Mouse (Mus musculus) midbrain, postnatal 0 days (tissue): Measurements from ENCODE around the gene Slc26a10. TPM values are rescaled to one million over a fixed set of nuclear protein-coding genes. Genes with fewer than 3 reads are reported as not detected.
A peak's percentile ranks its signal among the peaks of the same experiment; 100 is the strongest.

ENCODE experiments used
- ATAC-seq: fragments of 200-750 bp; cut with Nextera tagmentation; 2 replicates; pipeline ENCODE4 v1.8.0; 2017; ENCODE audit warnings: moderate number of reproducible peaks, mild to moderate bottlenecking, moderate TSS enrichment, moderate library complexity; ENCODE audit not compliant: low FRiP score
- DNase-seq: peaks from one replicate; pipeline ENCODE4 v3.0.0-alpha.2; 2015; ENCODE audit warnings: low spot score
- H3K27ac ChIP-seq: fragments of 300-500 bp; sonication (generic); 2 replicates; pipeline ENCODE4 v1.5.1; 2014; ENCODE audit warnings: low read depth, mild to moderate bottlenecking, low read length, mixed read lengths
- H3K27me3 ChIP-seq: fragments of 300-500 bp; sonication (generic); 2 replicates; pipeline ENCODE4 v1.6.1; 2014; ENCODE audit warnings: low read length, control low read depth, mixed read lengths; ENCODE audit not compliant: insufficient read depth
- H3K36me3 ChIP-seq: fragments of 300-500 bp; sonication (generic); 2 replicates; pipeline ENCODE4 v1.6.1; 2014; ENCODE audit warnings: low read length, control low read depth, mixed read lengths; ENCODE audit not compliant: insufficient read depth
- H3K4me1 ChIP-seq: fragments of 300-500 bp; sonication (generic); 2 replicates; pipeline ENCODE4 v1.6.1; 2014; ENCODE audit warnings: mild to moderate bottlenecking, control low read depth, antibody characterized with exemption, low read length, mixed read lengths; ENCODE audit not compliant: insufficient read depth
- H3K4me2 ChIP-seq: fragments of 300-500 bp; sonication (generic); 2 replicates; pipeline ENCODE4 v1.6.1; 2014; ENCODE audit warnings: low read depth, mild to moderate bottlenecking, low read length, mixed read lengths; ENCODE audit not compliant: poor library complexity, severe bottlenecking
- H3K4me3 ChIP-seq: fragments of 300-500 bp; sonication (generic); 2 replicates; pipeline ENCODE4 v1.5.1; 2014; ENCODE audit warnings: low read depth, mild to moderate bottlenecking, low read length, moderate library complexity
- H3K9ac ChIP-seq: fragments of 300-500 bp; sonication (generic); replicated peaks from 2 replicates; pipeline ENCODE4 v1.6.1; 2014; ENCODE audit warnings: mild to moderate bottlenecking, low read length, moderate library complexity, mixed read lengths; ENCODE audit not compliant: poor library complexity, severe bottlenecking
- H3K9me3 ChIP-seq: fragments of 300-500 bp; sonication (generic); 2 replicates; pipeline ENCODE4 v1.6.1; 2016; ENCODE audit warnings: low read length, control low read depth
- CTCF ChIP-seq: IDR thresholded peaks from 2 replicates; pipeline ENCODE4 v1.5.1; 2016; ENCODE audit warnings: antibody characterized with exemption, mild to moderate bottlenecking
- WGBS: fragments of 180-500 bp; shearing (Covaris S2); extraction: QIAGEN DNeasy Blood & Tissue Kit; methylation state at CpG from one replicate; pipeline ENCODE4 v1.1.7; 2014; 5-methylcytosine and 5-hydroxymethylcytosine counted together
- polyA plus RNA-seq: library from polyadenylated mRNA; unstranded; fragments of >200 nt; fragmentation: Nextera tagmentation; extraction: Ambion mirVana; gene quantifications from 2 replicates; pipeline ENCODE4 v1.2.1, GENCODE M21; 2015
- total RNA-seq: library from RNA; depleted of rRNA; stranded (reverse); fragments of >200 nt; gene quantifications from 2 replicates; pipeline ENCODE4 v1.2.3, GENCODE M21; 2014

Gene Slc26a10
- total and polyA plus RNA-seq, 2 experiments from 2014 or later: 0.05 to 0.80 TPM

GRCm38 (mm10) chr10:127170002-127170401, 10.4 kb downstream of the Slc26a10 start:
- Histone ChIP-seq H3K27ac (no peak overlapping the region), H3K27me3 (0 out of 2 replicates have a peak, but pooled peaks cover 11% of the 10 kb centered on the region), H3K4me3 (peak overlapping the region; percentile 4; the same call in 1 of the 2 replicates), H3K9ac (no peak overlapping the region), H3K4me2 (0 out of 2 replicates have a peak overlapping the region, but pooled peaks have one; percentile 36), H3K4me1 (peaks cover 8% of the 10 kb centered on the region; the same call in 1 of the 2 replicates), H3K9me3 (no peaks in the 10 kb centered on the region), H3K36me3 (peaks cover 18% of the 10 kb centered on the region)
- DNase-seq: peak; percentile 64
- whole genome bisulfite sequencing: 8% methylated on average over 22 of the region's 22 CpGs
- peak; percentile 59 for TF ChIP-seq CTCF
- no peak for ATAC-seq

GRCm38 (mm10) chr10:127167614-127168192, 12.7 kb downstream of the Slc26a10 start:
- H3K4me1 ChIP-seq: peaks cover 8% of the 10 kb centered on the region; the same call in 1 of the 2 replicates
- no peak overlapping the region for H3K4me3 ChIP-seq
- H3K9ac ChIP-seq: 0 out of 2 replicates have a peak overlapping the region, but pooled peaks have one; percentile 96
- no peak for TF ChIP-seq CTCF
- peak overlapping the region; percentile 77 for H3K4me2 ChIP-seq
- DNase-seq: no peak
- no peak for ATAC-seq
- no peaks in the 10 kb centered on the region for H3K9me3 ChIP-seq
- 61% methylated on average over 10 of the region's 10 CpGs for WGBS
- 0 out of 2 replicates have a peak, but pooled peaks cover 11% of the 10 kb centered on the region for H3K27me3 ChIP-seq
- H3K27ac ChIP-seq: no peak overlapping the region
- peaks cover 18% of the 10 kb centered on the region for H3K36me3 ChIP-seq

GRCm38 (mm10) chr10:127166771-127167613, 13.5 kb downstream of the Slc26a10 start:
- Histone ChIP-seq H3K9me3 (no peaks in the 10 kb centered on the region), H3K9ac (peak overlapping the region; percentile 96), H3K27me3 (0 out of 2 replicates have a peak, but pooled peaks cover 11% of the 10 kb centered on the region), H3K27ac (peak overlapping the region; percentile 95), H3K36me3 (peaks cover 14% of the 10 kb centered on the region), H3K4me2 (peak overlapping the region; percentile 77), H3K4me1 (peaks cover 8% of the 10 kb centered on the region; the same call in 1 of the 2 replicates), H3K4me3 (peak overlapping the region; percentile 92)
- ATAC-seq (no peak), DNase-seq (no peak)
- TF ChIP-seq CTCF: no peak
- WGBS: 24% methylated on average over 15 of the region's 15 CpGs

GRCm38 (mm10) chr10:127166404-127166715, 14.1 kb downstream of the Slc26a10 start:
- WGBS: 2% methylated on average over 11 of the region's 11 CpGs
- ATAC-seq (no peak), DNase-seq (no peak)
- no peak; the same call in none of the 2 replicates for TF ChIP-seq CTCF
- peak overlapping the region; percentile 77 for H3K4me2 ChIP-seq
- H3K4me1 ChIP-seq: peaks cover 8% of the 10 kb centered on the region; the same call in 1 of the 2 replicates
- H3K27me3 ChIP-seq: 0 out of 2 replicates have a peak, but pooled peaks cover 11% of the 10 kb centered on the region
- H3K9me3 ChIP-seq: no peaks in the 10 kb centered on the region
- H3K9ac ChIP-seq: peak overlapping the region; percentile 96
- peak overlapping the region; percentile 92 for H3K4me3 ChIP-seq
- H3K36me3 ChIP-seq: peaks cover 8% of the 10 kb centered on the region; the same call in 1 of the 2 replicates
- H3K27ac ChIP-seq: peak overlapping the region; percentile 95

- under 1% methylated on average over 43 of the region's 56 CpGs for WGBS
- Histone ChIP-seq H3K27ac (peak overlapping the region; percentile 95), H3K4me2 (peak overlapping the region; percentile 77), H3K9ac (peak overlapping the region; percentile 96), H3K4me1 (peaks cover 8% of the 10 kb centered on the region; the same call in 1 of the 2 replicates), H3K9me3 (no peaks in the 10 kb centered on the region), H3K27me3 (0 out of 2 replicates have a peak, but pooled peaks cover 6% of the 10 kb centered on the region), H3K4me3 (peak overlapping the region; percentile 92), H3K36me3 (peaks cover 8% of the 10 kb centered on the region; the same call in 1 of the 2 replicates)
- TF ChIP-seq CTCF: 0 out of 2 replicates have a peak, but pooled peaks have one; percentile 34
- ATAC-seq: peak; percentile 61
- DNase-seq: peak; percentile 74
These were observed 14.6 kb downstream of the Slc26a10 start for GRCm38 (mm10) chr10:127165654-127166403.
